Mouse (Mus musculus) lung, adult 2 months (tissue): ENCODE results near the gene Cpeb3.

Source experiments
- CTCF ChIP-seq: fragments of 200-500 bp; IDR thresholded peaks from 2 replicates; pipeline ENCODE4 v1.5.1; 2011; ENCODE audit warnings: mild to moderate bottlenecking, low read length, control low read depth; ENCODE audit not compliant: insufficient read depth
- POLR2A ChIP-seq: fragments of 200-500 bp; IDR thresholded peaks from 2 replicates; pipeline ENCODE4 v1.6.1; 2011; ENCODE audit warnings: low read depth, mild to moderate bottlenecking, control low read depth, low read length, borderline replicate concordance; ENCODE audit errors: extremely low read depth

DNA sequence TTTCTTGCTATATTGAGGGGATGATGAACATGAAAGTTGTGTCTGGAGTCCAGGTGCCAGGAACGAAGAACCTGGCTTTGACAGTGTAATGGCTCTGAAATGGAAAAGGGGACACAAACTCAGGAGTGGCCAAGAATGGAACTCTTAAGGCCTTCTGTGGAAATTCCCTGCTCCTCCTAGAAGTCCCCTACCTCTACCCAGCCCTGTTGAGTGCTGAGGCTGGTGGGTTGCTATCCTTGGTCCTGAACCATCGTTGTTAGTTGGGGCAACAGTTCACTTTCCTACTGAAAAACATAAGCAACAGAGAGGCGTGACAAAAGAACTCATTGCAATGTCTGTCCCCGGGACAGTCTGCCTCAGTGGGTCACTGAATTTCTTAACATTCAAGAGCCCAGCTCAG lies 30.7 kb upstream of the Cpeb3 start:
- TF ChIP-seq CTCF (no peak), POLR2A (no peak)
